Mouse (Mus musculus): ENCODE data around the gene Tnni3k.

DNA sequence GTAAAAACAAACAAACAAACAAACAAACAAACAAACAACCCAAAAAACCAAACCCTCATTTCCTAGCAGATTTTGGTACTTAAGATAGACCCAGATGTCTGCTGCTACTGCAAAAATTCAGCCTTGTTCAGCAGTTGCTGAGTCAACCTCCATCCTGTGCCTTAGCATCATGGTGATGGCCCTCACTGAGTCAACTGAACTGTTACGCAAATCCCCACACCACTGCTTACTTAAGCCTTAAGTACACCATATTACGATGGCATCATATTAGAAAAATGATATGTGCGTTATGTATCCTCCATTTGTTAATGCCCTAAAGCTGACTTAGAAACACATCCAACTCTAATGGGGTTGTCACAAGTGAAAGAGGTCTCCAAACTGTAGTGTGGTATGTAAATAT lies 300.0 kb downstream of the Tnni3k start:
- no peak for TF ChIP-seq MAFK (IDR thresholded peaks at IDR 0.05; ENCODE audit: insufficient read depth, low read depth, low read length)
- TF ChIP-seq HCFC1 (IDR thresholded peaks at IDR 0.05; ENCODE audit: borderline replicate concordance, insufficient read depth, low read length), result no peak
